Mouse (Mus musculus) limb, embryonic 14.5 days (tissue): Measurements from ENCODE around the gene Afg1l. TPM values are rescaled to one million over a fixed set of nuclear protein-coding genes. Genes with fewer than 3 reads are reported as not detected.

Source experiments
- ATAC-seq: fragments of 200-750 bp; cut with Nextera tagmentation; 2 replicates; pipeline ENCODE4 v1.8.0; 2017; ENCODE audit warnings: low read depth, moderate number of reproducible peaks, moderate TSS enrichment; ENCODE audit not compliant: low FRiP score
- DNase-seq: peaks from one replicate; pipeline ENCODE4 v3.0.0-alpha.2; 2015; ENCODE audit warnings: low spot score
- H3K27ac ChIP-seq: fragments of 300-500 bp; sonication (generic); replicated peaks from 2 replicates; pipeline ENCODE4 v1.5.1; 2014; ENCODE audit warnings: low read depth, mild to moderate bottlenecking, low read length, moderate library complexity, mixed read lengths
- H3K27me3 ChIP-seq: fragments of 300-500 bp; sonication (generic); 2 replicates; pipeline ENCODE4 v1.6.1; 2014; ENCODE audit warnings: low read length, mixed read lengths; ENCODE audit not compliant: control insufficient read depth, insufficient read depth
- H3K36me3 ChIP-seq: fragments of 300-500 bp; sonication (generic); 2 replicates; pipeline ENCODE4 v1.6.1; 2014; ENCODE audit warnings: mild to moderate bottlenecking, low read length, moderate library complexity, mixed read lengths; ENCODE audit not compliant: control insufficient read depth, insufficient read depth
- H3K4me1 ChIP-seq: fragments of 300-500 bp; sonication (generic); 2 replicates; pipeline ENCODE4 v1.6.1; 2014; ENCODE audit warnings: antibody characterized with exemption, low read length, mixed read lengths; ENCODE audit not compliant: control insufficient read depth, insufficient read depth
- H3K4me2 ChIP-seq: fragments of 300-500 bp; sonication (generic); replicated peaks from 2 replicates; pipeline ENCODE4 v1.6.1; 2014; ENCODE audit warnings: low read depth, mild to moderate bottlenecking, low read length, moderate library complexity; ENCODE audit not compliant: severe bottlenecking
- H3K4me3 ChIP-seq: fragments of 300-500 bp; sonication (generic); replicated peaks from 2 replicates; pipeline ENCODE4 v1.5.1; 2014; ENCODE audit warnings: low read length
- H3K9ac ChIP-seq: fragments of 300-500 bp; sonication (generic); 2 replicates; pipeline ENCODE4 v1.6.1; 2014; ENCODE audit warnings: mild to moderate bottlenecking, low read depth, low read length, moderate library complexity; ENCODE audit not compliant: severe bottlenecking
- H3K9me3 ChIP-seq: fragments of 300-500 bp; sonication (generic); 2 replicates; pipeline ENCODE4 v1.6.1; 2016; ENCODE audit warnings: low read length; ENCODE audit not compliant: control insufficient read depth
- POLR2A ChIP-seq: fragments of 200-500 bp; IDR thresholded peaks from 2 replicates; pipeline ENCODE4 v1.8.0; 2012; ENCODE audit warnings: inconsistent platforms, mild to moderate bottlenecking, moderate library complexity, borderline replicate concordance; ENCODE audit not compliant: insufficient read depth, insufficient read length; ENCODE audit errors: extremely low read depth
- whole genome bisulfite sequencing: fragments of 180-500 bp; shearing (Covaris S2); extraction: QIAGEN DNeasy Blood & Tissue Kit; methylation state at CpG from one replicate; pipeline ENCODE4 v1.1.7; 2014; 5-methylcytosine and 5-hydroxymethylcytosine counted together
- polyA plus RNA-seq, 2 experiments: library from polyadenylated mRNA; depleted of rRNA in 1 of 2; stranded (reverse) in 1 of 2; unstranded in 1 of 2; fragments of >200 nt; fragmentation: Nextera tagmentation in 1 of 2; extraction: Ambion mirVana in 1 of 2; gene quantifications; 2 replicates each; pipeline versions ENCODE4 v1.2.1 to v1.2.3; 2012 to 2014

Gene Afg1l
- polyA plus RNA-seq, 2 experiments: 5.3 to 5.7 TPM

DNA sequence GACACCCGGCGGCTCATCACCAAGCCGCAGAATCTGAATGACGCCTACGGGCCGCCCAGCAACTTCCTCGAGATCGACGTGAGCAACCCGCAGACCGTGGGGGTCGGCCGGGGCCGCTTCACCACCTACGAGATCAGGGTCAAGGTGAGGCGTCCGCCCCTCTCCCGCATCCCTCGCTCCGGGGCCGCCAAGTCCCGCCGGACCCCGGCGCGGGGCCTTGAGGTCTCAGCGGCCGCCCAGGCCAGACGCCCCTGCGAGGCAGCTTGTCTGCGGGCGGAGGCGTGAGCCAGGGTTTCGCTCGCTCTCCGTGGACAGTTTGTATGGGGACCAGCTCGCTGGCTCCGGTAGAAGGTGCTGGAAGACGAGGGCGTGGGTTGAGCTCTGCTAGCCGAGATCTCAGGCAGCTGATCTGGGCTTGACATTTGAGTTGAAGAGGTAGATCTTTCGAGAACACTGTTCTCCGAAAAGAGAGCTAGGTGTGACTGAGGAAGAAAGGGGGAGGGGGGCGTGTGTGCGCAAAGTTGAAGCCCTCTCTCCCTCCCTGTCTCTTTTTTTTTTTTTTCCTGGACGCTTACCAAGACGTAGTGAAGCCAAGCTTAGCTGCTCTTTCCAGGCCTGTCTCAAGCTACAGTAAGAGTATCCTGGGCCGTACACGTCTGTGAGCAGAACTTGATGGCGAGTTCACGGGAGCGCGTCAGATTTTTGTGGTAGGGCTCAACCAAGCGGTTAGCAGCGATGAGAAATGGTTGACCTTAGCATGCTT, 24.2 kb upstream of the Afg1l start:
- Histone ChIP-seq H3K4me1 (no peaks in the 10 kb centered on the region), H3K4me2 (peak overlapping the region; percentile 74), H3K9me3 (no peaks in the 10 kb centered on the region), H3K36me3 (no peaks in the 10 kb centered on the region; the same call in 1 of the 2 replicates), H3K9ac (peak overlapping the region; percentile 90), H3K4me3 (peak overlapping the region; percentile 95), H3K27ac (peak overlapping the region; percentile 98), H3K27me3 (no peaks in the 10 kb centered on the region)
- under 1% methylated on average over 42 of the region's 55 CpGs for WGBS
- peak; percentile 32 for ATAC-seq
- peak; percentile 82 for DNase-seq
- 0 out of 2 replicates have a peak, but pooled peaks have one; percentile 27 for TF ChIP-seq POLR2A

DNA sequence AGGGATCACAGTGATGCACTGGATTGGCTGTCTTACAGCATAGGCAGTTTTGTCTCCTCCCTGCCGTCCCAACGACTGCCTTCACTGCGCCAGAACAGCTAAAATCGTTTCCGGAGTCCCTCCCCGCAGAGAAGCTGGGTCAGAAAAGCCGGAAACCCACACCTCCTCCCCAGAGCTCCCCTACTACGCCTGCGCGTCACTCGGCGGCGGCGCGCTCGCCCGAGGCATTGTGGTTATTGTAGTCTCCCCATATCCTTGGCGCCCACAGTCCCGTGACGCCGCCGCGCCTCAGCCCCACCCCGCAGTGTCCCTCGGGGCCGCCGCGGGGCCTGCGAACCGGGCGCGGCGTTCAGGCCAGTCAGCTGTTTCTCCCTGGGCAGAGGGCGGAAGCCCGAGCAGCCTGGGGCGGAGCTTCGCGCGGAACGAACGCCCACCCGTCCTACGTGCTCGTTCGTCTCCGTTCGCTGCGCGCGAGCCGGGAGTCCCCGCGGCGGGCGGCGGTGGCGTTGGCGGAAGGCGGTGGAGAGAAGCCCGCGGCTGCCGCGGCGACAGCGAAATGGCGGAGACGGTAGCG, 23.5 kb upstream of the Afg1l start, which contains the start of gene Snx3:
TSS of gene Snx3 (plus strand) at position 256 of the 574 bp plus-strand sequence.
- peak within 1 kb of the TSS; percentile 90 for H3K9ac ChIP-seq
- DNase-seq: peak; percentile 97
- WGBS: under 1% methylated on average over 54 of the region's 68 CpGs
- H3K27ac ChIP-seq: peak within 1 kb of the TSS; percentile 98
- peak within 1 kb of the TSS; percentile 95 for H3K4me3 ChIP-seq
- H3K4me1 ChIP-seq: no peaks in the 10 kb centered on the region
- ATAC-seq: peak; percentile 95
- no peaks in the 10 kb centered on the region for H3K9me3 ChIP-seq
- H3K4me2 ChIP-seq: peak within 1 kb of the TSS; percentile 74
- H3K27me3 ChIP-seq: no peaks in the 10 kb centered on the region
- peak; percentile 78; the same call in 1 of the 2 replicates for TF ChIP-seq POLR2A
- H3K36me3 ChIP-seq: no peaks in the 10 kb centered on the region; the same call in 1 of the 2 replicates

DNA sequence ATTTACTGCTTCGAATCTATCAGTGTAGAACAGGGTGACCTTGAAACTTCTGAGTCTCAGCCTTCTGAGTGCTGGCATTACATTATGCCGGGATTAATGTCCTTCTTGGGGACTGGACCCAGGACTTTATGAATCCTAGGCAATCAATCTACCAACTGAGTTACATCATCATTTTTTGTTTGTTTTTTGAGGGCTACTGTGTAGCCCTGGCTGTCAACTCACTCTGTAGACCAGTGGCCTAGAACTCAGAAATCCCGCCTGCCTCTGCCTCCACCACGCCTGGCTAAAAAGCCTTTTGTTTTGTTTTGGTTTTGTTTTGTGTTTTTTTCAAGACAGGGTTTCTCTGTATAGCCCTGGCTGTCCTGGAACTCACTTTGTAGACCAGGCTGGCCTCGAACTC, 22.8 kb upstream of the Afg1l start:
- DNase-seq: no peak
- TF ChIP-seq POLR2A: no peak
- H3K9ac ChIP-seq: no peak overlapping the region
- H3K4me2 ChIP-seq: peak overlapping the region; percentile 36
- no peaks in the 10 kb centered on the region for H3K4me1 ChIP-seq
- H3K36me3 ChIP-seq: no peaks in the 10 kb centered on the region; the same call in 1 of the 2 replicates
- H3K9me3 ChIP-seq: no peaks in the 10 kb centered on the region
- H3K27me3 ChIP-seq: no peaks in the 10 kb centered on the region
- H3K4me3 ChIP-seq: peak overlapping the region; percentile 95
- WGBS: 89% methylated on average over 5 of the region's 5 CpGs
- peak overlapping the region; percentile 98 for H3K27ac ChIP-seq
- no peak for ATAC-seq

DNA sequence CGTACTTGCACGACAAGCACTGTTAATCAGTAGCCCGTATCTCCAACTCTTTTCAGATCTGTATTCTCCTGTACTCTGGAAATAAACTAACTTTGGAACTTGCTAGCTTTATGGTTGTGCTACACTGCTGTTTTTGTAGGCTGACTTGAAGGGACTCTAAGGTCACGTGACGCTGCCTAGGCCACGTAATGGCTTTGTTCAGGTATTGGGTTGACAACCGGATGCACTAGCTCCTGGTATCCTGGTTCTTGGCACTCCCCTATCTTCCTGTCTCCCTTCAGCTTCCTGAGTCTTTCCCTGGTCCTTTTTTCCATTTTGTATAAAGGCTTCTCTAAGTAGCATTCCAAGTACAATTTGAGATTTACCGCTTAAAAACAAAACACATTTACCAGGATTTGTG, 22.2 kb upstream of the Afg1l start:
- ATAC-seq (no peak), DNase-seq (no peak)
- H3K9ac ChIP-seq: no peak overlapping the region
- TF ChIP-seq POLR2A: no peak
- 0 out of 2 replicates have a peak overlapping the region, but pooled peaks have one; percentile 98 for H3K27ac ChIP-seq
- H3K4me1 ChIP-seq: no peaks in the 10 kb centered on the region
- H3K4me3 ChIP-seq: no peak overlapping the region
- H3K27me3 ChIP-seq: no peaks in the 10 kb centered on the region
- H3K4me2 ChIP-seq: no peak overlapping the region
- WGBS: 94% methylated on average over 8 of the region's 8 CpGs
- H3K36me3 ChIP-seq: no peaks in the 10 kb centered on the region; the same call in 1 of the 2 replicates
- no peaks in the 10 kb centered on the region for H3K9me3 ChIP-seq

DNA sequence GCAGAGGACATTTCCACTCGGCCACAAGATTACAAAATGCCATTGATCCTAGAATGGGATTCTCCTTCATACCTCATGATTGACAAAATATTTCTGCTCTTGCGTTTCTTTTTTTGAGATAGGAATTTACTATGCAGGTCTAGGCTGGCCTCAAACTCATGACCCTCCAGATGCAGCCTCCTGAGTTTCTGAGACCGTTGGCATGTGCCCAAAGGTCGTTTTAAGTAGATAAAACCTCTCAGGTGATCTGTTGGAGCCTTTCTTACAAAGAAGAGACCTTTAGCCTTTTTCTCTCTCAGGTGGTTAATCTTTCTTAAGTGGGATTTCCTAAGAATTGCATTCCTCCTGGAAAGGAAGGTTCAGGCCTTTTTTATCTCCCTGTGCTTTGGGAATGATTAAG, 14.6 kb upstream of the Afg1l start:
- Histone ChIP-seq H3K4me1 (no peaks in the 10 kb centered on the region), H3K27ac (no peak overlapping the region), H3K4me3 (no peak overlapping the region), H3K36me3 (no peaks in the 10 kb centered on the region), H3K9ac (no peak overlapping the region), H3K4me2 (no peak overlapping the region), H3K9me3 (no peaks in the 10 kb centered on the region), H3K27me3 (no peaks in the 10 kb centered on the region)
- no peak for TF ChIP-seq POLR2A
- WGBS: 54% methylated on average over 4 of the region's 4 CpGs
- DNase-seq (no peak), ATAC-seq (no peak)
